Mouse (Mus musculus) heart, postnatal 0 days (tissue): ENCODE data around the gene Col4a1. TPM values are rescaled to one million over a fixed set of nuclear protein-coding genes. Genes with fewer than 3 reads are reported as not detected.

ENCODE experiments used
- ATAC-seq: fragments of 200-750 bp; cut with Nextera tagmentation; 2 replicates; pipeline ENCODE4 v1.8.0; 2017; ENCODE audit warnings: low read depth, moderate number of reproducible peaks, moderate library complexity; ENCODE audit not compliant: insufficient read depth
- DNase-seq: peaks from one replicate; pipeline ENCODE4 v3.0.0-alpha.2; 2016; ENCODE audit warnings: low spot score
- H3K27ac ChIP-seq: fragments of 300-500 bp; sonication (generic); 2 replicates; pipeline ENCODE4 v1.5.1; 2014; ENCODE audit warnings: low read depth, mild to moderate bottlenecking
- H3K27me3 ChIP-seq: fragments of 300-500 bp; sonication (generic); 2 replicates; pipeline ENCODE4 v1.6.1; 2014; ENCODE audit warnings: low read length, mixed read lengths; ENCODE audit not compliant: control insufficient read depth, insufficient read depth
- H3K36me3 ChIP-seq: fragments of 300-500 bp; sonication (generic); replicated peaks from 2 replicates; pipeline ENCODE4 v1.6.1; 2014; ENCODE audit warnings: low read length, mixed read lengths; ENCODE audit not compliant: control insufficient read depth, insufficient read depth
- H3K4me1 ChIP-seq: fragments of 300-500 bp; sonication (generic); 2 replicates; pipeline ENCODE4 v1.6.1; 2014; ENCODE audit warnings: antibody characterized with exemption; ENCODE audit not compliant: control insufficient read depth, insufficient read depth
- H3K4me2 ChIP-seq: fragments of 300-500 bp; sonication (generic); 2 replicates; pipeline ENCODE4 v1.6.1; 2014; ENCODE audit warnings: low read depth, mild to moderate bottlenecking, low read length, moderate library complexity
- H3K4me3 ChIP-seq: fragments of 300-500 bp; sonication (generic); 2 replicates; pipeline ENCODE4 v1.5.1; 2014; ENCODE audit warnings: low read depth, low read length
- H3K9ac ChIP-seq: fragments of 300-500 bp; sonication (generic); replicated peaks from 2 replicates; pipeline ENCODE4 v1.6.1; 2014; ENCODE audit warnings: low read depth, low read length, mixed read lengths
- H3K9me3 ChIP-seq: fragments of 300-500 bp; sonication (generic); replicated peaks from 2 replicates; pipeline ENCODE4 v1.6.1; 2016; ENCODE audit warnings: low read length; ENCODE audit not compliant: control insufficient read depth
- CTCF ChIP-seq: IDR thresholded peaks from 2 replicates; pipeline ENCODE4 v1.5.1; 2016; ENCODE audit warnings: antibody characterized with exemption, control low read depth, low read depth
- EP300 ChIP-seq: IDR thresholded peaks from 2 replicates; pipeline ENCODE4 v1.6.1; 2016; ENCODE audit warnings: antibody characterized with exemption, low read depth
- WGBS: fragments of 180-500 bp; shearing (Covaris S2); extraction: QIAGEN DNeasy Blood & Tissue Kit; methylation state at CpG from one replicate; pipeline ENCODE4 v1.1.7; 2014; 5-methylcytosine and 5-hydroxymethylcytosine counted together
- polyA plus RNA-seq: library from polyadenylated mRNA; unstranded; fragments of >200 nt; fragmentation: Nextera tagmentation; extraction: Ambion mirVana; gene quantifications from 2 replicates; pipeline ENCODE4 v1.2.1, GENCODE M21; 2015
- total RNA-seq: library from RNA; depleted of rRNA; stranded (reverse); fragments of >200 nt; gene quantifications from 2 replicates; pipeline ENCODE4 v1.2.3, GENCODE M21; 2014; ENCODE audit warnings: low replicate concordance

Col4a1 gene
- total and polyA plus RNA-seq, 2 experiments from 2014 or later, result 191 to 921 TPM

- Histone ChIP-seq H3K27ac (peak overlapping the region; percentile 81), H3K4me2 (no peak overlapping the region), H3K36me3 (no peaks in the 10 kb centered on the region), H3K9me3 (no peaks in the 10 kb centered on the region), H3K27me3 (no peaks in the 10 kb centered on the region), H3K4me3 (no peak overlapping the region), H3K9ac (no peak overlapping the region), H3K4me1 (peaks cover 18% of the 10 kb centered on the region)
- ATAC-seq (peak; percentile 89), DNase-seq (peak; percentile 85)
- peak; percentile 81 for TF ChIP-seq EP300
- peak; percentile 69 for TF ChIP-seq CTCF
- 38% methylated on average over 17 of the region's 17 CpGs for whole genome bisulfite sequencing
Observed at GRCm38 (mm10) chr8:11173284-11174191, 139.1 kb downstream of the Col4a1 start.

GRCm38 (mm10) chr8:11171526-11171925, 141.1 kb downstream of the Col4a1 start:
- Histone ChIP-seq H3K4me3 (no peak overlapping the region), H3K9ac (no peak overlapping the region), H3K9me3 (no peaks in the 10 kb centered on the region), H3K4me2 (no peak overlapping the region), H3K27me3 (no peaks in the 10 kb centered on the region), H3K36me3 (no peaks in the 10 kb centered on the region), H3K27ac (peak overlapping the region; percentile 88), H3K4me1 (peaks cover 18% of the 10 kb centered on the region)
- peak; percentile 89 for DNase-seq
- peak; percentile 80 for ATAC-seq
- TF ChIP-seq EP300 (peak; percentile 71), CTCF (0 out of 2 replicates have a peak, but pooled peaks have one; percentile 9)
- WGBS, result 21% methylated on average over 7 of the region's 7 CpGs

- Histone ChIP-seq H3K4me3 (no peak overlapping the region), H3K9me3 (no peaks in the 10 kb centered on the region), H3K36me3 (no peaks in the 10 kb centered on the region), H3K4me1 (peaks cover 18% of the 10 kb centered on the region), H3K9ac (no peak overlapping the region), H3K27me3 (no peaks in the 10 kb centered on the region), H3K4me2 (no peak overlapping the region), H3K27ac (no peak overlapping the region)
- 75% methylated on average over 2 of the region's 2 CpGs for WGBS
- ATAC-seq (no peak), DNase-seq (no peak)
- no peak for TF ChIP-seq EP300
- TF ChIP-seq CTCF, result no peak
Observed at GRCm38 (mm10) chr8:11169383-11169782, 143.2 kb downstream of the Col4a1 start.

- no peak for TF ChIP-seq CTCF
- no peak for TF ChIP-seq EP300
- DNase-seq (no peak), ATAC-seq (no peak)
- no peaks in the 10 kb centered on the region for H3K27me3 ChIP-seq
- H3K9ac ChIP-seq, result no peak overlapping the region
- no peaks in the 10 kb centered on the region for H3K9me3 ChIP-seq
- 89% methylated on average over 3 of the region's 3 CpGs for WGBS
- H3K4me2 ChIP-seq, result no peak overlapping the region
- no peak overlapping the region for H3K27ac ChIP-seq
- H3K36me3 ChIP-seq, result no peaks in the 10 kb centered on the region
- H3K4me3 ChIP-seq, result no peak overlapping the region
- H3K4me1 ChIP-seq, result peaks cover 14% of the 10 kb centered on the region
Observed at GRCm38 (mm10) chr8:11168780-11169179, 143.8 kb downstream of the Col4a1 start.

GRCm38 (mm10) chr8:11167955-11168354, 144.7 kb downstream of the Col4a1 start:
- ATAC-seq (no peak), DNase-seq (no peak)
- Histone ChIP-seq H3K9me3 (no peaks in the 10 kb centered on the region), H3K4me1 (peaks cover 14% of the 10 kb centered on the region), H3K36me3 (no peaks in the 10 kb centered on the region), H3K4me2 (no peak overlapping the region), H3K27ac (no peak overlapping the region), H3K27me3 (no peaks in the 10 kb centered on the region), H3K9ac (no peak overlapping the region), H3K4me3 (no peak overlapping the region)
- 58% methylated on average over 9 of the region's 9 CpGs for WGBS
- no peak for TF ChIP-seq EP300
- TF ChIP-seq CTCF, result no peak
